8 mouse cellular contexts compared by ENCODE assay signal in genomic region chr11:117994250-117995057, GRCm38 (mm10). TPM values are rescaled to one million over a fixed set of nuclear protein-coding genes. Genes with fewer than 3 reads are reported as not detected.
DNase-seq lines count a peak whose midpoint lies in the region; ATAC-seq lines count a peak whose summit lies in the region.

No protein-coding gene starts in this region.

- H3K4me3 ChIP-seq in limb, embryonic 12.5 days (replicated peaks) = no peak overlapping the region
- no peak overlapping the region for H3K4me3 ChIP-seq in limb, embryonic 10.5 days
- no peak overlapping the region for H3K4me3 ChIP-seq in intestine, embryonic 15.5 days (replicated peaks)
- no peak overlapping the region for H3K4me3 ChIP-seq in midbrain, embryonic 11.5 days (ENCODE audit: low read depth, low read length)

- H3K9ac ChIP-seq in limb, embryonic 12.5 days (replicated peaks) = peak overlapping the region; percentile 37; the same call in 1 of the 2 replicates
- no peak overlapping the region for H3K9ac ChIP-seq in intestine, embryonic 15.5 days
- H3K9ac ChIP-seq in midbrain, embryonic 11.5 days (ENCODE audit: low read length) = no peak overlapping the region

- no peak for DNase-seq in limb, embryonic 10.5 days (ENCODE audit: low spot score)
- peak; percentile 59 for DNase-seq in brain, adult 2 months (ENCODE audit: low read depth, low spot score)
- DNase-seq in lung, postnatal 14 days = peak; percentile 44
- DNase-seq in midbrain, embryonic 11.5 days (ENCODE audit: low spot score, missing footprints) = no peak
- DNase-seq in layer of hippocampus, postnatal 14 days (ENCODE audit: low spot score in 2 of 2) = no peak
- DNase-seq in layer of hippocampus, adult 9-10 months (ENCODE audit: low spot score) = no peak

- ATAC-seq in limb, embryonic 12.5 days (ENCODE audit: insufficient number of reproducible peaks, insufficient read depth, low FRiP score, low TSS enrichment, low read depth) = no peak
- ATAC-seq in intestine, embryonic 15.5 days = peak; percentile 24; the same call in 1 of the 2 replicates
- no peak for ATAC-seq in midbrain, embryonic 11.5 days (ENCODE audit: low FRiP score)

- peaks cover 18% of the 10 kb centered on the region for H3K36me3 ChIP-seq in limb, embryonic 12.5 days
- peaks cover 22% of the 10 kb centered on the region for H3K36me3 ChIP-seq in limb, embryonic 10.5 days
- no peaks in the 10 kb centered on the region for H3K36me3 ChIP-seq in intestine, embryonic 15.5 days
- H3K36me3 ChIP-seq in midbrain, embryonic 11.5 days (ENCODE audit: control insufficient read depth, insufficient read depth, low read length) = no peaks in the 10 kb centered on the region

- WGBS in limb, embryonic 12.5 days = 43% methylated on average over 9 of the region's 9 CpGs
- WGBS in limb, embryonic 10.5 days = 58% methylated on average over 9 of the region's 9 CpGs
- 40% methylated on average over 9 of the region's 9 CpGs for WGBS in intestine, embryonic 15.5 days
- WGBS in midbrain, embryonic 11.5 days = 80% methylated on average over 9 of the region's 9 CpGs

- H3K27ac ChIP-seq in limb, embryonic 12.5 days = peak overlapping the region; percentile 79
- H3K27ac ChIP-seq in limb, embryonic 10.5 days = no peak overlapping the region
- peak overlapping the region; percentile 68 for H3K27ac ChIP-seq in intestine, embryonic 15.5 days
- no peak overlapping the region for H3K27ac ChIP-seq in midbrain, embryonic 11.5 days (ENCODE audit: low read depth, low read length)

- no peaks in the 10 kb centered on the region for H3K9me3 ChIP-seq in limb, embryonic 12.5 days
- H3K9me3 ChIP-seq in limb, embryonic 10.5 days (replicated peaks) = no peaks in the 10 kb centered on the region
- H3K9me3 ChIP-seq in intestine, embryonic 15.5 days = no peaks in the 10 kb centered on the region
- H3K9me3 ChIP-seq in midbrain, embryonic 11.5 days (ENCODE audit: control insufficient read depth, low read length) = no peaks in the 10 kb centered on the region

- peaks cover 42% of the 10 kb centered on the region for H3K4me1 ChIP-seq in limb, embryonic 12.5 days (replicated peaks)
- H3K4me1 ChIP-seq in limb, embryonic 10.5 days = peaks cover 53% of the 10 kb centered on the region
- peaks cover 64% of the 10 kb centered on the region for H3K4me1 ChIP-seq in intestine, embryonic 15.5 days (replicated peaks)
- peaks cover 21% of the 10 kb centered on the region for H3K4me1 ChIP-seq in midbrain, embryonic 11.5 days (ENCODE audit: control insufficient read depth, insufficient read depth, low read length)

- peak overlapping the region; percentile 21; the same call in 1 of the 2 replicates for H3K4me2 ChIP-seq in limb, embryonic 12.5 days
- H3K4me2 ChIP-seq in intestine, embryonic 15.5 days (replicated peaks) = peak overlapping the region; percentile 22
- no peak overlapping the region for H3K4me2 ChIP-seq in midbrain, embryonic 11.5 days

- H3K27me3 ChIP-seq in limb, embryonic 12.5 days = no peaks in the 10 kb centered on the region
- H3K27me3 ChIP-seq in limb, embryonic 10.5 days (ENCODE audit: low read depth, poor library complexity, severe bottlenecking) = no peaks in the 10 kb centered on the region
- H3K27me3 ChIP-seq in intestine, embryonic 15.5 days (replicated peaks) = no peaks in the 10 kb centered on the region
- no peaks in the 10 kb centered on the region for H3K27me3 ChIP-seq in midbrain, embryonic 11.5 days (ENCODE audit: control insufficient read depth, insufficient read depth, low read length)

RNA-seq across cellular contexts. Expression of gene Pgs1, which starts 8.4 kb away (rescaled TPM):
- polyA plus RNA-seq in limb, embryonic 12.5 days (2016; fragmentation: Nextera tagmentation; extraction: Ambion mirVana) = 40.7 and 43.1 TPM in 2 replicates
- polyA plus RNA-seq in limb, embryonic 10.5 days (2016; fragmentation: Nextera tagmentation; extraction: Ambion mirVana) = 47.1 and 47.4 TPM in 2 replicates
- polyA plus RNA-seq in intestine, embryonic 15.5 days (2015; fragmentation: Nextera tagmentation; extraction: Ambion mirVana) = 32.6 and 33.5 TPM in 2 replicates
- polyA plus RNA-seq in midbrain, embryonic 11.5 days (2014; fragmentation: Nextera tagmentation; extraction: Ambion mirVana) = 40.2 and 42.7 TPM in 2 replicates
- total RNA-seq in layer of hippocampus, postnatal 14 days (2021) = 10 to 100 TPM; 65.4 to 66.9 TPM

RNA-seq across cellular contexts. Expression of gene Socs3, which starts 24.6 kb away (rescaled TPM):
- 14.9 and 16.4 TPM in 2 replicates for polyA plus RNA-seq in limb, embryonic 12.5 days (2016; fragmentation: Nextera tagmentation; extraction: Ambion mirVana)
- 11.2 and 13.2 TPM in 2 replicates for polyA plus RNA-seq in limb, embryonic 10.5 days (2016; fragmentation: Nextera tagmentation; extraction: Ambion mirVana)
- 18.4 and 19.1 TPM in 2 replicates for polyA plus RNA-seq in intestine, embryonic 15.5 days (2015; fragmentation: Nextera tagmentation; extraction: Ambion mirVana)
- polyA plus RNA-seq in midbrain, embryonic 11.5 days (2014; fragmentation: Nextera tagmentation; extraction: Ambion mirVana) = 5.5 and 5.9 TPM in 2 replicates
- 1 to 10 TPM; 2.1 to 3.2 TPM for total RNA-seq in layer of hippocampus, postnatal 14 days (2021)

Comparison
In these comparisons a context has a peak if more than half of its experiments do, and no peak if none do; other contexts are left out.
1. H3K27ac ChIP-seq: peak in limb, embryonic 12.5 days (single experiment) and intestine, embryonic 15.5 days (single experiment); none in limb, embryonic 10.5 days (single experiment) and midbrain, embryonic 11.5 days (single experiment).
2. DNase-seq: peak in brain, adult 2 months (single experiment) and lung, postnatal 14 days (single experiment); none in limb, embryonic 10.5 days (single experiment), midbrain, embryonic 11.5 days (single experiment), layer of hippocampus, postnatal 14 days (0 of 2) and layer of hippocampus, adult 9-10 months (single experiment).